Mouse (Mus musculus): ENCODE data around the gene Slco3a1. TPM values are rescaled to one million over a fixed set of nuclear protein-coding genes. Genes with fewer than 3 reads are reported as not detected.

Slco3a1 gene
- polyA plus RNA-seq, 1 experiment = 9.4 TPM

- Histone ChIP-seq H3K36me3 (replicated peaks; ENCODE audit: low read length) (no peaks in the 10 kb centered on the region), H3K9me3 (no peaks in the 10 kb centered on the region), H3K27me3 (replicated peaks) (no peaks in the 10 kb centered on the region), H3K4me3 (replicated peaks) (no peak overlapping the region), H3K4me1 (peaks cover 77% of the 10 kb centered on the region)
- TF ChIP-seq GATA1 (IDR thresholded peaks at IDR 0.05; ENCODE audit: borderline replicate concordance, low read length) (no peak), FLI1 (IDR thresholded peaks at IDR 0.05; ENCODE audit: low read length) (no peak)
Measured at GRCm38 (mm10) chr7:74464638-74465037, 89.9 kb downstream of the Slco3a1 start.

- H3K4me3 ChIP-seq (replicated peaks) = no peak overlapping the region
- H3K9me3 ChIP-seq = no peaks in the 10 kb centered on the region
- no peaks in the 10 kb centered on the region for H3K36me3 ChIP-seq (replicated peaks; ENCODE audit: low read length)
- H3K4me1 ChIP-seq = peaks cover 77% of the 10 kb centered on the region
- no peaks in the 10 kb centered on the region for H3K27me3 ChIP-seq (replicated peaks)
- TF ChIP-seq GATA1 (IDR thresholded peaks at IDR 0.05; ENCODE audit: borderline replicate concordance, low read length) (no peak), FLI1 (IDR thresholded peaks at IDR 0.05; ENCODE audit: low read length) (no peak)
Measured at GRCm38 (mm10) chr7:74462451-74462850, 92.1 kb downstream of the Slco3a1 start.

DNA sequence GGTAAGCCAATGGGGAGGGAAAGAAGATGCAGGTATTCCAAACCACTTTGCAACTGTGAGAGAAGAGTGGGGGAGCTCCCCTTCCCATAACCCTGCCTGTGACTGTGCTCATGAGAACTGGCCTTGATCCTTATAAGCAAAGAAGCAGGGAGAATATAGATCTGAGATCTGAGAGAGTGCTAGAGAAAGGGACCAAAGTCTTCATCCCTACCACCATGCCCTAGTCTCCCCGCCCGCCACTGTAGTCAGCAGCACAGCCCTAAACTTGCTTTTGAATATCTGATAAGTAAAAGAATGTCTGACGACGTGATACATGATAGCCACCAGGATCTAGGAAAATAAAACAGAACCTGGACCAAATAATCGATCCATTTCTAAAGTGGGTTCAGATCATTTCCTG, 92.8 kb downstream of the Slco3a1 start:
- Histone ChIP-seq H3K9me3 (no peaks in the 10 kb centered on the region), H3K4me3 (replicated peaks) (no peak overlapping the region), H3K27me3 (replicated peaks) (no peaks in the 10 kb centered on the region), H3K4me1 (peaks cover 77% of the 10 kb centered on the region), H3K36me3 (replicated peaks; ENCODE audit: low read length) (no peaks in the 10 kb centered on the region)
- no peak for TF ChIP-seq FLI1 (IDR thresholded peaks at IDR 0.05; ENCODE audit: low read length)
- TF ChIP-seq GATA1 (IDR thresholded peaks at IDR 0.05; ENCODE audit: borderline replicate concordance, low read length) = no peak

- Histone ChIP-seq H3K36me3 (replicated peaks; ENCODE audit: low read length) (no peaks in the 10 kb centered on the region), H3K4me1 (peaks cover 77% of the 10 kb centered on the region), H3K9me3 (no peaks in the 10 kb centered on the region), H3K4me3 (replicated peaks) (no peak overlapping the region), H3K27me3 (replicated peaks) (no peaks in the 10 kb centered on the region)
- no peak for TF ChIP-seq GATA1 (IDR thresholded peaks at IDR 0.05; ENCODE audit: borderline replicate concordance, low read length)
Measured at GRCm38 (mm10) chr7:74461146-74461545, 93.4 kb downstream of the Slco3a1 start.

DNA sequence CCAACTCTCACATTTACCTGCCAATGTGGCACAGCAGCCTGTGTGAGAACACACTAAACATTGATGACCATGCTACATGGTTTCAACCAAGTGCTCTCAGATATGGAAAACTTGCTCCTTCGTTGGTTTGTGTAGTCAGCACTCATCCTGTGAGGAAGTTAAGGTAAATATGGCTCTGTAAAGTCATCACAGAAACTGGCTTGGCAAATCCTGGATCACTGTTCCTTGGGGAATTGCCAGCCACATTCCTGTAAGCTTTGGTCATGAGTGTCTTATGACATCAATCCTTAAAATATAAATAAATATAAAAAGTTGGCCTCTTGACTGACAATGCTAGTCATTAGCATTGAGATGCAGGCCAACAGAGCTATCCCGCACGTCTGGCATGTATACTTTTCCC, 94.8 kb downstream of the Slco3a1 start:
- H3K9me3 ChIP-seq = no peaks in the 10 kb centered on the region
- TF ChIP-seq GATA1 (IDR thresholded peaks at IDR 0.05; ENCODE audit: borderline replicate concordance, low read length) (no peak), FLI1 (IDR thresholded peaks at IDR 0.05; ENCODE audit: low read length) (no peak)
- peaks cover 76% of the 10 kb centered on the region for H3K4me1 ChIP-seq
- no peaks in the 10 kb centered on the region for H3K36me3 ChIP-seq (replicated peaks; ENCODE audit: low read length)
- H3K4me3 ChIP-seq (replicated peaks) = no peak overlapping the region
- no peaks in the 10 kb centered on the region for H3K27me3 ChIP-seq (replicated peaks)

DNA sequence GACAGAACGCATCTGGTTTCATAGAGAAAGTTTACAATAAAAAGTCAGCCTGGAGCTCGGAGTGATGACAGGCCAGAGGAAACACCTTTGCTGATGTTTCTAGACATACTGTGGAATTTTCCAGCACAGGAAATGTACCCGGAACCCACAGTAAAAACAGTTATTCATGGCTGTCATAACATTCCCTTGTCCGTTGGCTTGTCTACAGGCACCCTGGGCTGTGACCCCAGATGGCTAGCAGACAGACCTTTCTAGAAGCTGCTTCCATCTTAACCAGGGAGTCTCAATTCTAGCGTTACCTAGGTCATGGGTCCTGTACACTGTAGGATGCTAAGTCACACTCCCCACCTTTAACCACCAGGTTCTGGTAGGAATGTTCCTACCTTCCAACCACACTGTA, 95.3 kb downstream of the Slco3a1 start:
- TF ChIP-seq FLI1 (IDR thresholded peaks at IDR 0.05; ENCODE audit: low read length) (no peak), GATA1 (IDR thresholded peaks at IDR 0.05; ENCODE audit: borderline replicate concordance, low read length) (no peak)
- H3K4me3 ChIP-seq (replicated peaks) = peak overlapping the region; percentile 87
- no peaks in the 10 kb centered on the region for H3K36me3 ChIP-seq (replicated peaks; ENCODE audit: low read length)
- H3K27me3 ChIP-seq (replicated peaks) = no peaks in the 10 kb centered on the region
- H3K9me3 ChIP-seq = no peaks in the 10 kb centered on the region
- peaks cover 72% of the 10 kb centered on the region for H3K4me1 ChIP-seq

GRCm38 (mm10) chr7:74458475-74459221, 95.9 kb downstream of the Slco3a1 start:
- Histone ChIP-seq H3K4me1 (peaks cover 72% of the 10 kb centered on the region), H3K4me3 (replicated peaks) (peak overlapping the region; percentile 87), H3K36me3 (replicated peaks; ENCODE audit: low read length) (no peaks in the 10 kb centered on the region), H3K27me3 (replicated peaks) (no peaks in the 10 kb centered on the region), H3K9me3 (no peaks in the 10 kb centered on the region)
- no peak for TF ChIP-seq FLI1 (IDR thresholded peaks at IDR 0.05; ENCODE audit: low read length)
- TF ChIP-seq GATA1 (IDR thresholded peaks at IDR 0.05; ENCODE audit: borderline replicate concordance, low read length) = no peak

- no peaks in the 10 kb centered on the region for H3K36me3 ChIP-seq (replicated peaks; ENCODE audit: low read length)
- no peak for TF ChIP-seq FLI1 (IDR thresholded peaks at IDR 0.05; ENCODE audit: low read length)
- TF ChIP-seq GATA1 (IDR thresholded peaks at IDR 0.05; ENCODE audit: borderline replicate concordance, low read length) = no peak
- H3K9me3 ChIP-seq = no peaks in the 10 kb centered on the region
- H3K4me3 ChIP-seq (replicated peaks) = no peak overlapping the region
- no peaks in the 10 kb centered on the region for H3K27me3 ChIP-seq (replicated peaks)
- peaks cover 71% of the 10 kb centered on the region for H3K4me1 ChIP-seq
Measured at GRCm38 (mm10) chr7:74457347-74457975, 97.1 kb downstream of the Slco3a1 start.

GRCm38 (mm10) chr7:74456781-74457180, 97.8 kb downstream of the Slco3a1 start:
- H3K36me3 ChIP-seq (replicated peaks; ENCODE audit: low read length) = no peaks in the 10 kb centered on the region
- TF ChIP-seq FLI1 (IDR thresholded peaks at IDR 0.05; ENCODE audit: low read length) = no peak
- no peak for TF ChIP-seq GATA1 (IDR thresholded peaks at IDR 0.05; ENCODE audit: borderline replicate concordance, low read length)
- H3K4me3 ChIP-seq (replicated peaks) = no peak overlapping the region
- no peaks in the 10 kb centered on the region for H3K27me3 ChIP-seq (replicated peaks)
- no peaks in the 10 kb centered on the region for H3K9me3 ChIP-seq
- peaks cover 67% of the 10 kb centered on the region for H3K4me1 ChIP-seq

GRCm38 (mm10) chr7:74451047-74451446, 103.5 kb downstream of the Slco3a1 start:
- Histone ChIP-seq H3K4me1 (peaks cover 42% of the 10 kb centered on the region), H3K27me3 (replicated peaks) (no peaks in the 10 kb centered on the region)

More at GRCm38 (mm10) chr7:74451047-74451446, 103.5 kb downstream of the Slco3a1 start:
- no peak for TF ChIP-seq FLI1 (IDR thresholded peaks at IDR 0.05; ENCODE audit: low read length)
- TF ChIP-seq GATA1 (IDR thresholded peaks at IDR 0.05; ENCODE audit: borderline replicate concordance, low read length) = no peak
- Histone ChIP-seq H3K9me3 (no peaks in the 10 kb centered on the region), H3K36me3 (replicated peaks; ENCODE audit: low read length) (no peaks in the 10 kb centered on the region), H3K4me3 (replicated peaks) (no peak overlapping the region)
